Mouse (Mus musculus) MEL (cell line): ENCODE data around the gene Scarb1. TPM values are rescaled to one million over a fixed set of nuclear protein-coding genes. Genes with fewer than 3 reads are reported as not detected.

ENCODE experiments used
- DNase-seq: peaks from one replicate; pipeline ENCODE4 v3.0.0; 2011; ENCODE audit warnings: low read depth, low spot score
- H3K27ac ChIP-seq: 2 replicates; pipeline ENCODE4 v1.5.1; 2012; ENCODE audit warnings: low read depth, mild to moderate bottlenecking, control low read depth, low read length, moderate library complexity; ENCODE audit not compliant: control insufficient read depth
- H3K27me3 ChIP-seq, 2 experiments: fragments of 150-350 bp in 1 of 2; sonication (generic) in 1 of 2; 2 replicates each; pipeline ENCODE4 v1.6.1; 2012; ENCODE audit warnings: low read length in 2 of 2, mild to moderate bottlenecking in 2 of 2, improper control_type of control experiment in 1 of 2, moderate library complexity in 1 of 2; ENCODE audit not compliant: insufficient read depth in 2 of 2, control insufficient read depth in 1 of 2
- H3K36me3 ChIP-seq, 2 experiments: 2 replicates each; pipeline ENCODE4 v1.6.1; 2012 to 2014; ENCODE audit warnings: low read length in 2 of 2, improper control_type of control experiment in 1 of 2, inconsistent platforms in 1 of 2, mild to moderate bottlenecking in 1 of 2; ENCODE audit not compliant: insufficient read depth in 2 of 2, control insufficient read depth in 1 of 2
- H3K4me1 ChIP-seq, 2 experiments: fragments of 150-350 bp in 1 of 2; sonication (generic) in 1 of 2; 2 replicates each; pipeline ENCODE4 v1.6.1; 2012; ENCODE audit warnings: low read length in 2 of 2, improper control_type of control experiment in 1 of 2, mild to moderate bottlenecking in 1 of 2; ENCODE audit not compliant: insufficient read depth in 2 of 2, control insufficient read depth in 1 of 2
- H3K4me3 ChIP-seq, 2 experiments: fragments of 150-350 bp in 1 of 2; sonication (generic) in 1 of 2; 2 replicates each; pipeline ENCODE4 v1.5.1; 2012; ENCODE audit warnings: low read depth in 2 of 2, low read length in 2 of 2, mild to moderate bottlenecking in 2 of 2, moderate library complexity in 2 of 2, control low read depth in 1 of 2, improper control_type of control experiment in 1 of 2; ENCODE audit not compliant: control insufficient read depth in 1 of 2, insufficient read depth in 1 of 2
- H3K79me2 ChIP-seq: 2 replicates; pipeline ENCODE4 v1.6.1; 2012; ENCODE audit warnings: mild to moderate bottlenecking, low read length, moderate library complexity; ENCODE audit not compliant: control insufficient read depth, poor library complexity, insufficient read depth
- H3K9ac ChIP-seq: 2 replicates; pipeline ENCODE4 v1.6.1; 2012; ENCODE audit warnings: low read depth, mild to moderate bottlenecking, control low read depth, low read length, moderate library complexity; ENCODE audit not compliant: control insufficient read depth, poor library complexity, severe bottlenecking
- H3K9me3 ChIP-seq: fragments of 150-350 bp; sonication (generic); replicated peaks from 2 replicates; pipeline ENCODE4 v1.6.1; 2012; ENCODE audit warnings: mild to moderate bottlenecking, low read length, improper control_type of control experiment, moderate library complexity; ENCODE audit not compliant: insufficient read depth
- BHLHE40 ChIP-seq: IDR thresholded peaks from 2 replicates; pipeline ENCODE4 v1.6.1; 2012; ENCODE audit warnings: low read depth, mild to moderate bottlenecking, inconsistent platforms, low read length, improper control_type of control experiment, borderline replicate concordance
- CHD1 ChIP-seq: IDR thresholded peaks from 2 replicates; pipeline ENCODE4 v1.6.1; 2012; ENCODE audit warnings: low read depth, mild to moderate bottlenecking, inconsistent platforms, low read length, improper control_type of control experiment
- CHD2 ChIP-seq: IDR thresholded peaks from 2 replicates; pipeline ENCODE4 v1.6.1; 2011; ENCODE audit warnings: low read length, improper control_type of control experiment
- CTCF ChIP-seq, 3 experiments: IDR thresholded peaks in 2 of 3; conservative IDR thresholded peaks in 1 of 3; 2 replicates each; pipeline ENCODE4 v1.5.1; 2011 to 2012; ENCODE audit warnings: low read length in 3 of 3, low read depth in 2 of 3, mild to moderate bottlenecking in 2 of 3, improper control_type of control experiment in 1 of 3, inconsistent platforms in 1 of 3, mixed read lengths in 1 of 3, moderate library complexity in 1 of 3; ENCODE audit not compliant: control insufficient read depth in 1 of 3, insufficient read depth in 1 of 3, poor library complexity in 1 of 3, severe bottlenecking in 1 of 3
- E2F4 ChIP-seq: IDR thresholded peaks from 2 replicates; pipeline ENCODE4 v1.6.1; 2011; ENCODE audit warnings: low read depth, low read length, improper control_type of control experiment, borderline replicate concordance
- ELF1 ChIP-seq: IDR thresholded peaks from 2 replicates; pipeline ENCODE4 v1.6.1; 2014; ENCODE audit warnings: low read depth, mild to moderate bottlenecking, inconsistent platforms, low read length, improper control_type of control experiment, moderate library complexity
- EP300 ChIP-seq, 2 experiments: IDR thresholded peaks; 2 replicates each; pipeline ENCODE4 v1.6.1; 2011; ENCODE audit warnings: improper control_type of control experiment in 2 of 2, low read length in 2 of 2, low read depth in 1 of 2, mild to moderate bottlenecking in 1 of 2
- ETS1 ChIP-seq: IDR thresholded peaks from 2 replicates; pipeline ENCODE4 v1.6.1; 2012; ENCODE audit warnings: low read depth, mild to moderate bottlenecking, inconsistent platforms, low read length, improper control_type of control experiment, moderate library complexity
- GABPA ChIP-seq: IDR thresholded peaks from 2 replicates; pipeline ENCODE4 v1.6.1; 2012; ENCODE audit warnings: low read depth, mild to moderate bottlenecking, inconsistent platforms, low read length, improper control_type of control experiment, moderate library complexity
- HCFC1 ChIP-seq: IDR thresholded peaks from 2 replicates; pipeline ENCODE4 v1.6.1; 2012; ENCODE audit warnings: low read depth, mild to moderate bottlenecking, inconsistent platforms, low read length, improper control_type of control experiment, moderate library complexity
- JUND ChIP-seq: IDR thresholded peaks from 2 replicates; pipeline ENCODE4 v1.6.1; 2011; ENCODE audit warnings: low read depth, mild to moderate bottlenecking, improper control_type of control experiment, low read length
- KAT2A ChIP-seq: conservative IDR thresholded peaks from 2 replicates; pipeline ENCODE4 v1.6.1; 2012; ENCODE audit warnings: low read depth, low read length, improper control_type of control experiment, inconsistent platforms
- MAFK ChIP-seq: IDR thresholded peaks from 2 replicates; pipeline ENCODE4 v1.6.1; 2011; ENCODE audit warnings: low read depth, mild to moderate bottlenecking, low read length, improper control_type of control experiment, borderline replicate concordance
- MAX ChIP-seq: IDR thresholded peaks from 2 replicates; pipeline ENCODE4 v1.6.1; 2011; ENCODE audit warnings: low read length, improper control_type of control experiment
- MAZ ChIP-seq: IDR thresholded peaks from 2 replicates; pipeline ENCODE4 v1.6.1; 2012; ENCODE audit warnings: low read depth, mild to moderate bottlenecking, inconsistent platforms, low read length, improper control_type of control experiment
- MEF2A ChIP-seq: IDR thresholded peaks from 2 replicates; pipeline ENCODE4 v1.6.1; 2014; ENCODE audit warnings: low read depth, mild to moderate bottlenecking, inconsistent platforms, low read length, improper control_type of control experiment; ENCODE audit not compliant: poor library complexity, insufficient replicate concordance, severe bottlenecking; ENCODE audit errors: extremely low read depth
- MXI1 ChIP-seq: IDR thresholded peaks from 2 replicates; pipeline ENCODE4 v1.6.1; 2011; ENCODE audit warnings: mild to moderate bottlenecking, low read depth, low read length, improper control_type of control experiment
- MYB ChIP-seq: IDR thresholded peaks from 2 replicates; pipeline ENCODE4 v1.6.1; 2011; ENCODE audit warnings: mild to moderate bottlenecking, low read depth, low read length, improper control_type of control experiment
- MYC ChIP-seq: IDR thresholded peaks from 2 replicates; pipeline ENCODE4 v1.6.1; 2011; ENCODE audit warnings: low read depth, mild to moderate bottlenecking, low read length, improper control_type of control experiment, moderate library complexity
- NELFE ChIP-seq: IDR thresholded peaks from 2 replicates; pipeline ENCODE4 v1.6.1; 2011; ENCODE audit warnings: low read depth, low read length, improper control_type of control experiment
- NRF1 ChIP-seq: IDR thresholded peaks from 2 replicates; pipeline ENCODE4 v1.6.1; 2014; ENCODE audit warnings: low read depth, mild to moderate bottlenecking, inconsistent platforms, low read length, improper control_type of control experiment, moderate library complexity; ENCODE audit not compliant: poor library complexity, insufficient read depth, severe bottlenecking
- POLR2A ChIP-seq, 2 experiments: IDR thresholded peaks; 2 replicates each; pipeline ENCODE4 v1.6.1; 2011 to 2012; ENCODE audit warnings: low read length in 2 of 2, mild to moderate bottlenecking in 2 of 2, control low read depth in 1 of 2, improper control_type of control experiment in 1 of 2, low read depth in 1 of 2, moderate library complexity in 1 of 2; ENCODE audit not compliant: control insufficient read depth in 1 of 2, insufficient read depth in 1 of 2, poor library complexity in 1 of 2
- POLR2AphosphoS2 ChIP-seq: IDR thresholded peaks from 2 replicates; pipeline ENCODE4 v1.6.1; 2011; ENCODE audit warnings: low read length, improper control_type of control experiment
- POLR2AphosphoS5 ChIP-seq: IDR thresholded peaks from 2 replicates; pipeline ENCODE4 v1.6.1; 2012; ENCODE audit warnings: low read depth, borderline replicate concordance, mild to moderate bottlenecking, inconsistent platforms, low read length, moderate library complexity, mixed read lengths
- RAD21 ChIP-seq: IDR thresholded peaks from 2 replicates; pipeline ENCODE4 v1.6.1; 2011; ENCODE audit warnings: mild to moderate bottlenecking, low read depth, low read length, improper control_type of control experiment
- RCOR1 ChIP-seq: IDR thresholded peaks from 2 replicates; pipeline ENCODE4 v1.6.1; 2012; ENCODE audit warnings: low read depth, mild to moderate bottlenecking, inconsistent platforms, low read length, improper control_type of control experiment
- SIN3A ChIP-seq: IDR thresholded peaks from 2 replicates; pipeline ENCODE4 v1.6.1; 2012; ENCODE audit warnings: low read length, improper control_type of control experiment, inconsistent platforms
- TAL1 ChIP-seq: IDR thresholded peaks from 2 replicates; pipeline ENCODE4 v1.6.1; 2012; ENCODE audit warnings: mild to moderate bottlenecking, inconsistent platforms, low read length, moderate library complexity, mixed read lengths
- TBP ChIP-seq: IDR thresholded peaks from 2 replicates; pipeline ENCODE4 v1.8.0; 2011; ENCODE audit warnings: low read depth, low read length, improper control_type of control experiment
- TCF12 ChIP-seq: IDR thresholded peaks from 2 replicates; pipeline ENCODE4 v1.6.1; 2014; ENCODE audit warnings: low read depth, mild to moderate bottlenecking, inconsistent platforms, low read length, improper control_type of control experiment, moderate library complexity
- UBTF ChIP-seq: IDR thresholded peaks from 2 replicates; pipeline ENCODE4 v1.6.1; 2012; ENCODE audit warnings: low read depth, mild to moderate bottlenecking, inconsistent platforms, low read length, improper control_type of control experiment, moderate library complexity, borderline replicate concordance; ENCODE audit not compliant: insufficient read depth
- USF1 ChIP-seq: IDR thresholded peaks from 2 replicates; pipeline ENCODE4 v1.6.1; 2014; ENCODE audit warnings: low read depth, mild to moderate bottlenecking, inconsistent platforms, low read length, improper control_type of control experiment, moderate library complexity
- USF2 ChIP-seq, 2 experiments: IDR thresholded peaks; 2 replicates each; pipeline ENCODE4 v1.6.1; 2011 to 2012; ENCODE audit warnings: improper control_type of control experiment in 2 of 2, low read length in 2 of 2, borderline replicate concordance in 1 of 2, inconsistent platforms in 1 of 2, low read depth in 1 of 2, mild to moderate bottlenecking in 1 of 2; ENCODE audit not compliant: insufficient read depth in 1 of 2
- ZC3H11A ChIP-seq: IDR thresholded peaks from 2 replicates; pipeline ENCODE4 v1.6.1; 2012; ENCODE audit warnings: low read depth, mild to moderate bottlenecking, inconsistent platforms, low read length, improper control_type of control experiment
- ZKSCAN1 ChIP-seq: IDR thresholded peaks from 2 replicates; pipeline ENCODE4 v1.6.1; 2012; ENCODE audit warnings: low read depth, mild to moderate bottlenecking, inconsistent platforms, low read length, improper control_type of control experiment, moderate library complexity
- ZMIZ1 ChIP-seq: IDR thresholded peaks from 2 replicates; pipeline ENCODE4 v1.6.1; 2012; ENCODE audit warnings: low read depth, mild to moderate bottlenecking, inconsistent platforms, low read length, improper control_type of control experiment, moderate library complexity
- ZNF384 ChIP-seq: IDR thresholded peaks from 2 replicates; pipeline ENCODE4 v1.6.1; 2012; ENCODE audit warnings: low read depth, mild to moderate bottlenecking, inconsistent platforms, low read length, improper control_type of control experiment
- polyA plus RNA-seq, 2 experiments: library from polyadenylated mRNA; stranded (reverse) in 1 of 2; unstranded in 1 of 2; fragments of >175 nt in 1 of 2; fragments of >200 nt in 1 of 2; gene quantifications; 2 replicates each; pipeline versions ENCODE4 v1.2.1 to v1.2.4; 2012; ENCODE audit warnings: low replicate concordance in 2 of 2, low read depth in 1 of 2; ENCODE audit not compliant: insufficient read length in 2 of 2, insufficient read depth in 1 of 2, missing spikeins in 1 of 2
- total RNA-seq: library from RNA; depleted of rRNA; stranded (reverse); fragments of 300-350 nt; gene quantifications from 2 replicates; pipeline ENCODE4 v1.2.3, GENCODE M21; 2012

The Scarb1 gene
- total and polyA plus RNA-seq, 3 experiments = 53.1 to 98.3 TPM; not detected in 1

DNA sequence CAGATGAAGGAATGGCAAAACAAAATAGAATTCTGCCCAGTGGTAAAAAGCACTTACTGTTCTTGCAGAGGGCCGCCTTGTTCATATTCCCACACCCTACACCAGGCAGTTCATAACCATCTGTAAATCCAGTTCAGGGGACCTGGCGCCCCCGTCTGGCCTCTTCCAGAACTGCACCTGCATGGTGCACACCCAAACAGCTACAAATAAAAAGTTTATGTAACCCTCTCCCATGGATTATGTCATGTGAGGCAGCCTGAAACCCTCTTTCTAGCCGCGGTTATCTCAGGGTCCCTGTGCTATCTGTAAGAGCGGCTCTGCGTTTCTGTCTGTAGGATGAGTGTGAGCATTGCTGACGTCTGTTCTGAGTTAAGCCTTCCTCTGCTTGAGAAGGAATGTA is 7.6 kb upstream of the Scarb1 start:
- Histone ChIP-seq H3K4me1 (peaks cover 2 to 14% of the 10 kb centered on the region in 2 experiments), H3K27ac (no peak overlapping the region)
- DNase-seq = peak; percentile 93
- TF ChIP-seq USF2 (IDR thresholded peaks at IDR 0.05; ENCODE audit: borderline replicate concordance in 1 of 2, insufficient read depth in 1 of 2, low read depth in 1 of 2, low read length in 2 of 2) (no peak), GABPA (no peak), TBP (no peak), EP300 (IDR thresholded peaks at IDR 0.05; ENCODE audit: low read depth in 1 of 2, low read length in 2 of 2) (peak in 1 of 2 experiments; percentile 41; a peak in 2 of 4 replicates), ELF1 (no peak; the same call in 1 of the 2 replicates), CHD2 (no peak), MAX (0 out of 2 replicates have a peak, but pooled peaks have one; percentile 47), CTCF (IDR thresholded peaks at IDR 0.05 in 2 of 3, conservative IDR thresholded peaks at IDR 0.05 in 1 of 3; ENCODE audit: control insufficient read depth in 1 of 3, insufficient read depth in 1 of 3, low read depth in 2 of 3, low read length in 3 of 3, poor library complexity in 1 of 3, severe bottlenecking in 1 of 3) (peak; percentile 85 to 99 (median 98)), BHLHE40 (peak; percentile 68; the same call in 1 of the 2 replicates), MAZ (no peak), KAT2A (no peak), MYB (no peak), MXI1 (no peak), CHD1 (no peak), TAL1 (no peak), USF1 (peak; percentile 75), UBTF (no peak), MYC (no peak), POLR2AphosphoS5 (no peak), NRF1 (no peak), MEF2A (no peak), POLR2AphosphoS2 (no peak), ETS1 (peak; percentile 57; the same call in 1 of the 2 replicates), RCOR1 (peak; percentile 37; the same call in 1 of the 2 replicates), ZMIZ1 (no peak), HCFC1 (peak; percentile 36; the same call in 1 of the 2 replicates), RAD21 (peak; percentile 75), SIN3A (peak; percentile 72), POLR2A (IDR thresholded peaks at IDR 0.05; ENCODE audit: control insufficient read depth in 1 of 2, insufficient read depth in 1 of 2, low read depth in 1 of 2, low read length in 2 of 2, poor library complexity in 1 of 2) (no peak), E2F4 (no peak), ZC3H11A (peak; percentile 62), JUND (no peak), NELFE (no peak), ZKSCAN1 (no peak), TCF12 (no peak), MAFK (no peak), ZNF384 (no peak; the same call in 1 of the 2 replicates)

More for the DNA sequence above, 7.6 kb upstream of the Scarb1 start:
- H3K79me2 ChIP-seq = no peaks in the 10 kb centered on the region
- no peak overlapping the region for H3K9ac ChIP-seq
- H3K36me3 ChIP-seq = peaks cover 0 to 5% of the 10 kb centered on the region in 2 experiments; a peak in 2 of 4 replicates
- no peaks in the 10 kb centered on the region for H3K27me3 ChIP-seq
- H3K4me3 ChIP-seq = no peak overlapping the region
- no peaks in the 10 kb centered on the region for H3K9me3 ChIP-seq
